Mouse (Mus musculus): ENCODE measurements around the gene Gm20388.

- TF ChIP-seq POLR2A (IDR thresholded peaks at IDR 0.05; ENCODE audit: insufficient read depth, low read length) (peak; percentile 96), CTCF (IDR thresholded peaks at IDR 0.05; ENCODE audit: low read depth, low read length) (no peak), EP300 (IDR thresholded peaks at IDR 0.05; ENCODE audit: insufficient read depth, low read depth, low read length) (no peak; the same call in 1 of the 2 replicates)
Observed at GRCm38 (mm10) chr8:122376365-122377231, 2466.0 kb downstream of the Gm20388 start, which contains the start of gene Zc3h18.

Data from ES-Bruce4 (cell line).